Mouse (Mus musculus) stomach, embryonic 16.5 days (tissue): Measurements from ENCODE around the gene Sbf2. TPM values are rescaled to one million over a fixed set of nuclear protein-coding genes. Genes with fewer than 3 reads are reported as not detected.
A peak's percentile ranks its signal among the peaks of the same experiment; 100 is the strongest.

Source experiments
- ATAC-seq: fragments of 200-750 bp; cut with Nextera tagmentation; 2 replicates; pipeline ENCODE4 v1.8.0; 2017; ENCODE audit warnings: moderate number of reproducible peaks, moderate TSS enrichment; ENCODE audit not compliant: insufficient read depth, low FRiP score
- H3K27ac ChIP-seq: fragments of 300-500 bp; sonication (generic); 2 replicates; pipeline ENCODE4 v1.5.1; 2014; ENCODE audit warnings: low read length
- H3K27me3 ChIP-seq: fragments of 300-500 bp; sonication (generic); 2 replicates; pipeline ENCODE4 v1.6.1; 2014; ENCODE audit warnings: low read length, control low read depth, mixed read lengths; ENCODE audit not compliant: control insufficient read depth, insufficient read depth
- H3K36me3 ChIP-seq: fragments of 300-500 bp; sonication (generic); 2 replicates; pipeline ENCODE4 v1.6.1; 2014; ENCODE audit warnings: low read length; ENCODE audit not compliant: control insufficient read depth, insufficient read depth
- H3K4me1 ChIP-seq: fragments of 300-500 bp; sonication (generic); 2 replicates; pipeline ENCODE4 v1.6.1; 2014; ENCODE audit warnings: low read length, control low read depth, mixed read lengths; ENCODE audit not compliant: control insufficient read depth, insufficient read depth
- H3K4me2 ChIP-seq: fragments of 300-500 bp; sonication (generic); 2 replicates; pipeline ENCODE4 v1.6.1; 2014; ENCODE audit warnings: low read depth, low read length, mixed read lengths
- H3K4me3 ChIP-seq: fragments of 300-500 bp; sonication (generic); replicated peaks from 2 replicates; pipeline ENCODE4 v1.5.1; 2014; ENCODE audit warnings: mild to moderate bottlenecking, low read length
- H3K9ac ChIP-seq: fragments of 300-500 bp; sonication (generic); 2 replicates; pipeline ENCODE4 v1.6.1; 2014; ENCODE audit warnings: low read length
- H3K9me3 ChIP-seq: fragments of 300-500 bp; sonication (generic); replicated peaks from 2 replicates; pipeline ENCODE4 v1.6.1; 2016; ENCODE audit warnings: low read length, control low read depth; ENCODE audit not compliant: control insufficient read depth
- WGBS: fragments of 180-500 bp; shearing (Covaris S2); extraction: QIAGEN DNeasy Blood & Tissue Kit; methylation state at CpG from one replicate; pipeline ENCODE4 v1.1.7; 2014; 5-methylcytosine and 5-hydroxymethylcytosine counted together
- polyA plus RNA-seq: library from polyadenylated mRNA; unstranded; fragments of >200 nt; fragmentation: Nextera tagmentation; extraction: Ambion mirVana; gene quantifications from 2 replicates; pipeline ENCODE4 v1.2.1, GENCODE M21; 2015

The Sbf2 gene
- polyA plus RNA-seq, 1 experiment from 2014 or later: 31.6 TPM

- Histone ChIP-seq H3K9me3 (no peaks in the 10 kb centered on the region), H3K4me3 (no peak overlapping the region), H3K4me2 (no peak overlapping the region), H3K4me1 (0 out of 2 replicates have a peak, but pooled peaks cover 3% of the 10 kb centered on the region), H3K27me3 (no peaks in the 10 kb centered on the region), H3K9ac (no peak overlapping the region), H3K27ac (no peak overlapping the region), H3K36me3 (peaks cover 5% of the 10 kb centered on the region; the same call in 1 of the 2 replicates)
- ATAC-seq: no peak
Observed at GRCm38 (mm10) chr7:110267014-110267413, 347.7 kb downstream of the Sbf2 start.

DNA sequence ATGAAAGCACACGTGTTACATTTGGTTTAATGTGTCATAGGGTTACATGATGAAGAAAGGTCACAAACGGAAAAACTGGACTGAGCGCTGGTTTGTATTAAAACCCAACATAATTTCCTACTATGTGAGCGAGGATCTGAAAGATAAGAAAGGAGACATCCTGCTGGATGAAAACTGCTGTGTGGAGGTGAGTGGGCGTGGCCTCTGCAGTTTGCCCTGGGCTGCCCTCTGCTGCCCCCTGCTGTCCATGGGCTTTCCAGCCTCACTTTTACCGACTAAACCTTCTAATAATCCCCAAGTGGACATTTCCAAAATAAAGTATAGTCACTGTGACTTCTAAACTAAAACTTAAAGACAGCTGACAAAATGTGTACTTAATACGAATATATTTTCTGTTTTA is 348.9 kb downstream of the Sbf2 start:
- Histone ChIP-seq H3K36me3 (peaks cover 5% of the 10 kb centered on the region; the same call in 1 of the 2 replicates), H3K4me2 (no peak overlapping the region), H3K9ac (no peak overlapping the region), H3K27me3 (no peaks in the 10 kb centered on the region), H3K9me3 (no peaks in the 10 kb centered on the region), H3K4me3 (no peak overlapping the region), H3K4me1 (0 out of 2 replicates have a peak, but pooled peaks cover 4% of the 10 kb centered on the region), H3K27ac (no peak overlapping the region)
- no peak; the same call in 1 of the 2 replicates for ATAC-seq
- WGBS: 30% methylated on average over 7 of the region's 7 CpGs

- H3K4me2 ChIP-seq: no peak overlapping the region
- 42% methylated on average over 1 of the region's 1 CpGs for WGBS
- no peaks in the 10 kb centered on the region for H3K27me3 ChIP-seq
- no peaks in the 10 kb centered on the region for H3K9me3 ChIP-seq
- no peak for ATAC-seq
- H3K27ac ChIP-seq: no peak overlapping the region
- H3K4me3 ChIP-seq: no peak overlapping the region
- H3K36me3 ChIP-seq: no peaks in the 10 kb centered on the region
- peaks cover 14% of the 10 kb centered on the region for H3K4me1 ChIP-seq
- H3K9ac ChIP-seq: no peak overlapping the region
Observed at GRCm38 (mm10) chr7:110263474-110263873, 351.2 kb downstream of the Sbf2 start.

DNA sequence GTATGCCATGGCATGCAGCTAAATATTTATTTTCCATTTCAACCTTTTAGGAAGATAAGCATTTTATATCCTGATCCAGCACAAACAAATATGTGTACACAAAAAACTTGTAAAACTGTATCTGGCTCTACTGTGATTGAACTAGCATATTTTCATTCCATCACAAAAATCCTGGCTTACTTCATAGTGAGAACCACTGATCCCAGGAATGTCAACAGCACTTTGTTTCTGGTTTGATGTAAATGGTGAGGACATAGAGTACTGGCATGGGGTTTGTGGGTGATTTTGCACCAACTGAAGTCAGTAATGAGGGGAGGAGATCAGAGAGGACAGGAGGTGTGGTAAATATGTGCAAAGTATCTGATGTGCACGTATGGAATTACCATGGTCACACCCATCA is 352.1 kb downstream of the Sbf2 start:
- H3K9me3 ChIP-seq: no peaks in the 10 kb centered on the region
- no peak for ATAC-seq

GRCm38 (mm10) chr7:110261807-110262206 is 352.9 kb downstream of the Sbf2 start:
- WGBS: 62% methylated on average over 4 of the region's 4 CpGs
- no peaks in the 10 kb centered on the region for H3K36me3 ChIP-seq
- no peak overlapping the region for H3K4me2 ChIP-seq
- H3K4me3 ChIP-seq: no peak overlapping the region
- H3K9ac ChIP-seq: no peak overlapping the region
- no peak overlapping the region for H3K27ac ChIP-seq
- H3K27me3 ChIP-seq: no peaks in the 10 kb centered on the region
- peaks cover 17% of the 10 kb centered on the region for H3K4me1 ChIP-seq
- no peak for ATAC-seq
- no peaks in the 10 kb centered on the region for H3K9me3 ChIP-seq

More for the DNA sequence above, 352.1 kb downstream of the Sbf2 start:
- 50% methylated on average over 1 of the region's 1 CpGs for WGBS
- Histone ChIP-seq H3K4me1 (peaks cover 17% of the 10 kb centered on the region), H3K9ac (no peak overlapping the region), H3K4me2 (no peak overlapping the region), H3K27me3 (no peaks in the 10 kb centered on the region), H3K4me3 (no peak overlapping the region), H3K36me3 (no peaks in the 10 kb centered on the region), H3K27ac (no peak overlapping the region)

DNA sequence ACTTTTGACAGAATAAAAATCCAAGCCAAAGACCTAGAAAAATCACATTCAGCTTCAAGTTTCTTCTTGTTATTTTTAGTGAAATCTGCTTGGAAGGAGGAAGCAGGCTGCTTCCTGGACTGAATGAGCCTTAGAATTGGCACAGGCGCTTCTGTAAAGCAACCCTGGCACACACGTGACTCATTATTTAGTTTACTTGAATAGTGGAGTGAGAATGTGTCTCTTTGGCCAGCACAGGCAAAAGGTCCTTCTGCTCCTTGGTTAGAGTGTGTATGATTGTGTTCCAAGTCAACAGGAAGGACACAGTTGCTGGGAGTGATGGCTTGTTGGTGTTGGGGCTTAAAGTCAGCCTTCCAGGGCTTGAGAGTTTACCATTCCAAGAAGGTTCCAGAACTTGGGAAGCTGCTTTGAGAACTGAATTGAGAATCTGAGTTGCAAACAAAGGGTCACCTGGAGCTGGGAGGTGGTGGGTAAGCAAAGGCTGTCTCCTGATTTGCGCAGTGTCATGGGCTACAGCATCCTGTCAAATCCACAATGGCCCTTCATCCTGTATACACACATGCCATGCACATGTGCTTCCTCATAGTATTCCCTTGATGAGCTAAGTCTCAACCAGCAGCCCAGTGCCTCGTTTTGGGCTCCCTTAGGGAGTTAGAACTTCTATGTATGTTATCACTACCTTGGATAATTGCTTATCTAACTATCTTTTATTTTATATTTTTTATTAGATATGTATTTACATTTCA is 354.6 kb downstream of the Sbf2 start:
- peak; percentile 68; the same call in 1 of the 2 replicates for ATAC-seq
- Histone ChIP-seq H3K9me3 (no peaks in the 10 kb centered on the region), H3K4me2 (no peak overlapping the region), H3K36me3 (no peaks in the 10 kb centered on the region), H3K27ac (peak overlapping the region; percentile 86), H3K27me3 (no peaks in the 10 kb centered on the region), H3K4me1 (peaks cover 17% of the 10 kb centered on the region), H3K9ac (no peak overlapping the region), H3K4me3 (no peak overlapping the region)
- WGBS: 61% methylated on average over 4 of the region's 4 CpGs

- H3K36me3 ChIP-seq: no peaks in the 10 kb centered on the region
- H3K9ac ChIP-seq: no peak overlapping the region
- no peak overlapping the region for H3K4me3 ChIP-seq
- H3K27ac ChIP-seq: 0 out of 2 replicates have a peak overlapping the region, but pooled peaks have one; percentile 8
- no peaks in the 10 kb centered on the region for H3K27me3 ChIP-seq
- H3K4me1 ChIP-seq: peaks cover 17% of the 10 kb centered on the region
- no peaks in the 10 kb centered on the region for H3K9me3 ChIP-seq
- no peak overlapping the region for H3K4me2 ChIP-seq
- ATAC-seq: no peak
- 76% methylated on average over 11 of the region's 11 CpGs for WGBS
Observed at GRCm38 (mm10) chr7:110258196-110258950, 356.3 kb downstream of the Sbf2 start.
